Mouse (Mus musculus) erythroblast, adult 5-6 weeks (primary cell): Measurements from ENCODE around the gene Gpr45. TPM values are rescaled to one million over a fixed set of nuclear protein-coding genes. Genes with fewer than 3 reads are reported as not detected.
"Not testable (repeated sequence)": the region's sequence is repeated elsewhere in the genome, so short reads cannot be mapped to it uniquely, and the experiment has no call there.

ENCODE experiments used
- ATAC-seq: replicated peaks from 2 replicates; pipeline ENCODE4 v1.8.0; 2016; ENCODE audit warnings: moderate number of reproducible peaks, mild to moderate bottlenecking, moderate TSS enrichment, inconsistent platforms; ENCODE audit not compliant: poor library complexity, low FRiP score, severe bottlenecking
- total RNA-seq, 2 experiments: library from RNA; stranded (forward) in 1 of 2; stranded (reverse) in 1 of 2; fragments of 150-400 nt in 1 of 2; fragments of 200-764, 138-1000 nt in 1 of 2; gene quantifications; 2 replicates each; pipeline versions ENCODE4 v1.2.3 to v1.2.4; 2015 to 2017; ENCODE audit warnings: low replicate concordance in 2 of 2

The Gpr45 gene
- total RNA-seq (2015; ENCODE audit: low replicate concordance) (not detected in 2 replicates), total RNA-seq (2017; ENCODE audit: low replicate concordance) (0.28 TPM in 1 of 2 replicates, not detected in the other)

- no peak for ATAC-seq
Observed at GRCm38 (mm10) chr1:42952734-42953481, at the start of gene Gpr45. Gene Gpr45 (plus strand): TSS chr1:42952872.

- ATAC-seq: no peak
Observed at GRCm38 (mm10) chr1:42905148-42905547, 47.5 kb upstream of the Gpr45 start.

- ATAC-seq: no peak
Observed at GRCm38 (mm10) chr1:42906696-42907095, 46.0 kb upstream of the Gpr45 start.

GRCm38 (mm10) chr1:42907153-42907552 lies 45.5 kb upstream of the Gpr45 start:
- no peak for ATAC-seq

DNA sequence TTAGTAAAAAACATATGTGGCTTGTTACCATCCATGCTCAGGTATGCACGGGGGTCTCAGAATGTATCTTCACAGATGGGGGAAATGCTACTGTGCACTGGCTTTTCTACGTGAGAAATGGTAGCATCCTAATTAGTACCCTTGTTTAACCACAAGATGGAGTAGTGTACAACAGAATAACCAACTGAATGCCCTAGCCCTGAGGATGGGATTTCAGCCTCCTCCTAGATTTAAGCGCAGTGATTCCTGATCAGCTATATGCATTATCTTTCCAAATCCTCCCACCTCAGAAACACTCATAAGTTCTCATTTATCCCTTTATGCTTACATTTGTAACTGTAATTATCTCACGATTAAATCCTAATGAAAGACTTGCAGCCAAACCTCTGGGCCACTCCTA lies 37.6 kb upstream of the Gpr45 start:
- no peak for ATAC-seq

GRCm38 (mm10) chr1:42916719-42917118 lies 36.0 kb upstream of the Gpr45 start:
- ATAC-seq: no peak

DNA sequence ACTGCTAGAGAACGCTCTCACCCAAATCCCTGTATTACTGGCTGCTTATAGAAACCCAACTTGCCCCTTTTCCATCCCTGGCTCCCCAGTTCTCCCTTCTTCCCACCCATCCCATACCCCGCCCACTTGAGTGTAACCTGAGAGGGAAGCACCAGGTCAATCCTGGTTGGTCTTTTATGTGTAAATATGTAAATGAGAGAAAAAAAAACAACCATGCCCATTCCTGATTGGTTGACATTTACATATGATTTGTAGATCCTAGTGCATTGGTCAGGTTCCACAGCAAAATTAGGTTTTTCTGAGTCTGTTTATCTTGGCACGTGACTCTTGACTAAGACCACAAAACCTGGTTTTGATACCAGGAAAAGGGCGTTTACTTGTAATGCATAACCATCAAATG lies 34.8 kb upstream of the Gpr45 start:
- ATAC-seq: no peak

DNA sequence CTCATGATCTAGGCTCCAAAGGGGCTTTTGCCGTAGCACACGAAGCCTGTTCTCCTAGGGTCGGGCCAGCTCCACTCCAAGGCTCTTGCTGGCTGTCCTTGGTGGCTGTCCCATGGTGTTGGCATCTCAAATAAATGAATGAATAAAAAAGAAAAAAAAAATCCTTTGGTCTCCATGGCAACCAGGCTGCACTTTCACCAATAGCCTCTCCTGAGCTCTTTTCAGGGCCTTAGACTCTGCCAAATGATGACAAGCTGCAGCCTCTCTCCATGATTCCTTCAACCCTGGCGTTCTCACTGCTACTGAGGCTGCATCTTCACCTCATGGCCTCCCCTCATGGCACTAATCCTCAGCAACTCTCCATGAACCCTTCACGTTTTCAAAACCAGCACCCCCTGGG lies 28.7 kb upstream of the Gpr45 start:
- ATAC-seq: no peak

GRCm38 (mm10) chr1:42933613-42934012 lies 19.1 kb upstream of the Gpr45 start:
- ATAC-seq: no peak

DNA sequence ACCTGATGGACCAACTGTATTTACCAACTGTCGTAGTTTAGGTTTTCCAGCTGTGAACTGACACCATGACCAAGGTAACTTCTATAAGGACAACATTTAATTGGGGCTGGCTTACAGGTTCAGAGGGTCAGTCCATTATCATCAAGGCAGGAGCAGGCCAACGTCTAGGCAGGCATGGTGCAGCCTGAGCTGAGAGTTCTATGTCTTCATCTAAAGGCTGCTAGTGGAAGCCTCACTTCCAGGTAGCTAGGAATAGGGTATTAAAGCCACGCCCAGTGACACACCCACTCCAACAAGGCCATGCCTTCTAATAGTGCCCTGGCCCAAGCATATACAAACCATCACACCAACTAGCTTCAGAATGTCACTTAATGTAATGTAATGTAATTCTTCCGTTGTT lies 4.2 kb upstream of the Gpr45 start:
- ATAC-seq: no peak

GRCm38 (mm10) chr1:42953482-42953822 lies 780 bp downstream of the Gpr45 start:
- no peak for ATAC-seq

GRCm38 (mm10) chr1:42956828-42957227 lies 4.2 kb downstream of the Gpr45 start:
- ATAC-seq: no peak

GRCm38 (mm10) chr1:42983082-42983771 lies 30.6 kb downstream of the Gpr45 start:
- ATAC-seq: no peak

DNA sequence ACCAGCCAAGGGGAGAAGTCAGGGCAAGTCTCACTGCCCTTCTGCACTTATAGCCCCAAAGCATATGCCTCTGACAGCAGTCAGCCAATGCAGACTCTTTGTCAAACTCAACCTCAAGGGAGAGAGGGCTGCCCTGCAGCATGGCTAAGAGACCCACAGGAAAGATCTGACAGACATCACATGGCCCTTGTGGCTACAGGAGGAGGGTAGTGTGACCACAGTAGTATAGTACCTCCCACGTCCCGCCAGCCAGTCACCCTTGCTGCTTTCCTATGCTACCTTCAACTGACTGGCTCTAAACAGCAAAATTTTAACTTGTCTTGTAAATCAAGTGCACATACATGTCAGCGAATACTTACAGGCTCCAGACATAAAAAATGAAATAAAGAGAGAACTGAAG lies 31.4 kb downstream of the Gpr45 start:
- ATAC-seq: no peak

- no peak for ATAC-seq
Observed at GRCm38 (mm10) chr1:42988996-42989395, 36.3 kb downstream of the Gpr45 start.

GRCm38 (mm10) chr1:43006051-43006514 lies 53.4 kb downstream of the Gpr45 start:
- ATAC-seq: no peak

GRCm38 (mm10) chr1:43006524-43006923 lies 53.9 kb downstream of the Gpr45 start:
- ATAC-seq: no peak

GRCm38 (mm10) chr1:43010461-43010860 lies 57.8 kb downstream of the Gpr45 start:
- ATAC-seq: no peak

GRCm38 (mm10) chr1:43015153-43015685 lies 62.5 kb downstream of the Gpr45 start:
- ATAC-seq: not testable (repeated sequence)

DNA sequence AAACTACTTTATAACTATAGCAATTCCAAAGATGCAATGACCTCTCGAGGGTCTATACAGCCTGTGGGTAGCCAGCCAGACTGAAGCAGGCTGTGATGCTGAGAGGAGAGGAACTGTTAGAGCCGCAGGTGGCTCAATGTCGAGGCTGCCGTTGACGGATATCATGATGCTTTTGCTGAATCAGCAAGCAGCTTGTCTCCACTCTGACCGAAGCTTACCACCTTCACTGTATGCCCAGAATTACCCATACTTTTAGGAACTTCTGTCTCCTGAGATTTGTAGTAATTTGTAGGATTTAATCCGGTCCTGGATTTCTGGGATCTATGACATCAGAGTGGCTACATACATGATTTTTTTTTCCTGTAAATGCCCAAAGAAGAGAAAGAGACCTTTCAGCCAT lies 83.3 kb downstream of the Gpr45 start:
- ATAC-seq: no peak

GRCm38 (mm10) chr1:43042271-43042670 lies 89.6 kb downstream of the Gpr45 start:
- no peak for ATAC-seq
